Mouse (Mus musculus) liver, embryonic 14.5 days (tissue): ENCODE results near the gene Hmcn1. TPM values are rescaled to one million over a fixed set of nuclear protein-coding genes. Genes with fewer than 3 reads are reported as not detected.

Source experiments
- ATAC-seq: fragments of 200-750 bp; cut with Nextera tagmentation; 2 replicates; pipeline ENCODE4 v1.8.0; 2017; ENCODE audit warnings: moderate number of reproducible peaks, mild to moderate bottlenecking, moderate library complexity; ENCODE audit not compliant: insufficient read depth
- DNase-seq, 3 experiments: peaks; one replicate each; pipeline ENCODE4 v3.0.0-alpha.2; 2012 to 2013; ENCODE audit warnings: low read depth in 3 of 3, low spot score in 3 of 3
- H3K27ac ChIP-seq: fragments of 300-500 bp; sonication (generic); 2 replicates; pipeline ENCODE4 v1.5.1; 2014; ENCODE audit warnings: moderate library complexity, mild to moderate bottlenecking, control low read depth, inconsistent platforms
- H3K27me3 ChIP-seq: fragments of 300-500 bp; sonication (generic); 2 replicates; pipeline ENCODE4 v1.6.1; 2014; ENCODE audit warnings: mild to moderate bottlenecking, low read length, moderate library complexity; ENCODE audit not compliant: control insufficient read depth, insufficient read depth
- H3K36me3 ChIP-seq: fragments of 300-500 bp; sonication (generic); replicated peaks from 2 replicates; pipeline ENCODE4 v1.6.1; 2014; ENCODE audit warnings: low read depth; ENCODE audit not compliant: control insufficient read depth, insufficient read depth
- H3K4me1 ChIP-seq, 2 experiments: fragments of 200-500 bp in 1 of 2; fragments of 300-500 bp in 1 of 2; sonication (generic) in 1 of 2; replicated peaks; 2 replicates each; pipeline ENCODE4 v1.6.1; 2012 to 2014; ENCODE audit warnings: antibody characterized with exemption in 1 of 2, inconsistent platforms in 1 of 2, low read length in 1 of 2; ENCODE audit not compliant: control insufficient read depth in 2 of 2, insufficient read depth in 2 of 2
- H3K4me2 ChIP-seq: fragments of 300-500 bp; sonication (generic); 2 replicates; pipeline ENCODE4 v1.6.1; 2014; ENCODE audit warnings: low read depth, mild to moderate bottlenecking, control low read depth, moderate library complexity
- H3K4me3 ChIP-seq, 2 experiments: fragments of 200-500 bp in 1 of 2; fragments of 300-500 bp in 1 of 2; sonication (generic) in 1 of 2; 2 replicates each; pipeline ENCODE4 v1.5.1; 2012 to 2014; ENCODE audit warnings: low read depth in 2 of 2, low read length in 2 of 2, mild to moderate bottlenecking in 2 of 2, control low read depth in 1 of 2, inconsistent platforms in 1 of 2, moderate library complexity in 1 of 2; ENCODE audit not compliant: insufficient read depth in 1 of 2
- H3K9ac ChIP-seq: fragments of 300-500 bp; sonication (generic); replicated peaks from 2 replicates; pipeline ENCODE4 v1.6.1; 2014; ENCODE audit warnings: mild to moderate bottlenecking, control low read depth, moderate library complexity
- H3K9me3 ChIP-seq: fragments of 300-500 bp; sonication (generic); 2 replicates; pipeline ENCODE4 v1.6.1; 2016; ENCODE audit warnings: low read length, mixed read lengths; ENCODE audit not compliant: control insufficient read depth
- CTCF ChIP-seq: IDR thresholded peaks from 2 replicates; pipeline ENCODE4 v1.5.1; 2016; ENCODE audit warnings: antibody characterized with exemption, low read depth, control low read depth
- EP300 ChIP-seq: IDR thresholded peaks from 2 replicates; pipeline ENCODE4 v1.6.1; 2016; ENCODE audit warnings: antibody characterized with exemption, low read depth
- WGBS: fragments of 180-500 bp; shearing (Covaris S2); extraction: QIAGEN DNeasy Blood & Tissue Kit; methylation state at CpG from one replicate; pipeline ENCODE4 v1.1.7; 2014; ENCODE audit not compliant: insufficient replicate concordance; 5-methylcytosine and 5-hydroxymethylcytosine counted together
- polyA plus RNA-seq, 2 experiments: library from polyadenylated mRNA; depleted of rRNA in 1 of 2; stranded (reverse) in 1 of 2; unstranded in 1 of 2; fragments of >200 nt; fragmentation: Nextera tagmentation in 1 of 2; extraction: Ambion mirVana in 1 of 2; gene quantifications; 2 replicates each; pipeline versions ENCODE4 v1.2.1 to v1.2.3; 2012 to 2014

Gene Hmcn1
- polyA plus RNA-seq, 2 experiments: 2.3 to 3.3 TPM

- no peak overlapping the region for H3K27ac ChIP-seq
- no peak overlapping the region for H3K4me2 ChIP-seq
- no peaks in the 10 kb centered on the region for H3K27me3 ChIP-seq
- no peaks in the 10 kb centered on the region for H3K36me3 ChIP-seq
- no peak for DNase-seq
- H3K9ac ChIP-seq: no peak overlapping the region
- no peaks in the 10 kb centered on the region for H3K4me1 ChIP-seq
- ATAC-seq: no peak
- no peak overlapping the region for H3K4me3 ChIP-seq
- no peaks in the 10 kb centered on the region for H3K9me3 ChIP-seq
- WGBS: 68% methylated on average over 5 of the region's 5 CpGs
- TF ChIP-seq CTCF (no peak), EP300 (no peak)
These were observed 423.3 kb downstream of the Hmcn1 start for GRCm38 (mm10) chr1:150569820-150570543.

GRCm38 (mm10) chr1:150566287-150566686 lies 426.9 kb downstream of the Hmcn1 start:
- no peak overlapping the region for H3K4me3 ChIP-seq
- ATAC-seq (no peak), DNase-seq (no peak)
- H3K9me3 ChIP-seq: no peaks in the 10 kb centered on the region
- WGBS: 68% methylated on average over 4 of the region's 4 CpGs
- no peaks in the 10 kb centered on the region for H3K36me3 ChIP-seq
- TF ChIP-seq CTCF (no peak), EP300 (no peak)
- no peak overlapping the region for H3K4me2 ChIP-seq
- H3K9ac ChIP-seq: no peak overlapping the region
- H3K4me1 ChIP-seq: no peaks in the 10 kb centered on the region
- H3K27ac ChIP-seq: no peak overlapping the region
- no peaks in the 10 kb centered on the region for H3K27me3 ChIP-seq

GRCm38 (mm10) chr1:150556621-150557020 lies 436.6 kb downstream of the Hmcn1 start:
- no peak overlapping the region for H3K4me3 ChIP-seq
- no peak overlapping the region for H3K27ac ChIP-seq
- no peak overlapping the region for H3K9ac ChIP-seq
- WGBS: 59% methylated on average over 3 of the region's 3 CpGs
- no peaks in the 10 kb centered on the region for H3K4me1 ChIP-seq
- H3K9me3 ChIP-seq: no peaks in the 10 kb centered on the region
- H3K36me3 ChIP-seq: no peaks in the 10 kb centered on the region
- TF ChIP-seq CTCF (no peak), EP300 (no peak)
- H3K27me3 ChIP-seq: no peaks in the 10 kb centered on the region
- ATAC-seq: no peak
- no peak for DNase-seq
- H3K4me2 ChIP-seq: no peak overlapping the region

GRCm38 (mm10) chr1:150551390-150551789 lies 441.8 kb downstream of the Hmcn1 start:
- no peaks in the 10 kb centered on the region for H3K9me3 ChIP-seq
- H3K27me3 ChIP-seq: no peaks in the 10 kb centered on the region
- H3K9ac ChIP-seq: no peak overlapping the region
- no peak overlapping the region for H3K4me3 ChIP-seq
- H3K4me1 ChIP-seq: no peaks in the 10 kb centered on the region
- 57% methylated on average over 1 of the region's 1 CpGs for WGBS
- no peak for DNase-seq
- no peak for TF ChIP-seq EP300
- TF ChIP-seq CTCF: no peak
- no peak overlapping the region for H3K27ac ChIP-seq
- no peak for ATAC-seq
- H3K4me2 ChIP-seq: no peak overlapping the region
- H3K36me3 ChIP-seq: no peaks in the 10 kb centered on the region

GRCm38 (mm10) chr1:150546463-150546862 lies 446.8 kb downstream of the Hmcn1 start:
- no peak for TF ChIP-seq CTCF
- TF ChIP-seq EP300: no peak
- no peak for ATAC-seq
- Histone ChIP-seq H3K4me3 (no peak overlapping the region), H3K9ac (no peak overlapping the region), H3K4me1 (no peaks in the 10 kb centered on the region), H3K27ac (no peak overlapping the region), H3K36me3 (no peaks in the 10 kb centered on the region), H3K4me2 (no peak overlapping the region), H3K9me3 (no peaks in the 10 kb centered on the region), H3K27me3 (no peaks in the 10 kb centered on the region)
- no peak for DNase-seq
- WGBS: 56% methylated on average over 3 of the region's 3 CpGs
